Mouse (Mus musculus): Measurements from ENCODE around the gene Tle2. TPM values are rescaled to one million over a fixed set of nuclear protein-coding genes. Genes with fewer than 3 reads are reported as not detected.
A peak's percentile ranks its signal among the peaks of the same experiment; 100 is the strongest.

Gene Tle2
- total and polyA plus RNA-seq, 3 experiments: 0.45 to 3.6 (median 1.5) TPM

GRCm38 (mm10) chr10:81545161-81545747 is 29.1 kb upstream of the Tle2 start, which contains the start of gene Gna11:
Gna11 (minus strand) TSS chr10:81545190.
- TF ChIP-seq GATA2 (IDR thresholded peaks at IDR 0.05; ENCODE audit: borderline replicate concordance, low read depth, low read length) (no peak), CTCF (IDR thresholded peaks at IDR 0.05; ENCODE audit: low read depth, low read length) (no peak), POLR2AphosphoS5 (IDR thresholded peaks at IDR 0.05; ENCODE audit: insufficient replicate concordance, low read depth, low read length) (no peak), TAL1 (conservative IDR thresholded peaks at IDR 0.05; ENCODE audit: low read depth, low read length) (no peak)
- Histone ChIP-seq H3K4me3 (ENCODE audit: low read depth, low read length) (peak within 1 kb of the TSS; percentile 93), H3K36me3 (replicated peaks) (peaks cover 35% of the 10 kb centered on the region), H3K27me3 (ENCODE audit: insufficient read depth, low read length) (no peaks in the 10 kb centered on the region), H3K4me1 (ENCODE audit: insufficient read depth, low read depth, low read length) (peaks cover 73% of the 10 kb centered on the region), H3K9me3 (replicated peaks) (no peaks in the 10 kb centered on the region)
- DNase-seq (ENCODE audit: low spot score) (peak; percentile 94), ATAC-seq (ENCODE audit: extremely low read depth, insufficient number of reproducible peaks, low FRiP score, poor library complexity, severe bottlenecking) (peak; percentile 87)

DNA sequence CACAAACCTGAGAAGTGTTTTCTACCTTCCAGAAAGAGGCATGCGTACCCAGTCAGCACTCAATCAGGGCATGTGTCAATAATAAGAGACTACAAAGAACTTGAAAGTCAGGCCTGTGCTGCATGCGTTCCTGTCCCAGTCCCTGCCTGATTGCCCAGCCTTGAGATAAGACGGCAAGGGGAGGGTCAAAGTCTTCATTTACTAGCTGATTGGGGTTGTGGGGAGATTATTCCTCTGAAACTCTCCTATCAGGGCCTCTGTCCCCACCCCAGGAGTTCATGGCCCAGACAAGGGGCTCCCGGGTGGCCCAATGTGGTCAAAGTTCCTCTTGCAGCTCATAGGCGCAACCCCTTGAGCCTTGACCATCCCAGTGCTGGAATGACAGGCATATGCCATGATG is 28.0 kb upstream of the Tle2 start:
- Histone ChIP-seq H3K27me3 (ENCODE audit: insufficient read depth, low read length) (no peaks in the 10 kb centered on the region), H3K36me3 (replicated peaks) (peaks cover 24% of the 10 kb centered on the region), H3K9me3 (replicated peaks) (no peaks in the 10 kb centered on the region), H3K4me3 (ENCODE audit: low read depth, low read length) (no peak overlapping the region; the same call in 1 of the 2 replicates), H3K4me1 (ENCODE audit: insufficient read depth, low read depth, low read length) (peaks cover 77% of the 10 kb centered on the region)
- TF ChIP-seq GATA1 (IDR thresholded peaks at IDR 0.05; ENCODE audit: borderline replicate concordance, low read length) (no peak), GATA2 (IDR thresholded peaks at IDR 0.05; ENCODE audit: borderline replicate concordance, low read depth, low read length) (no peak), TAL1 (conservative IDR thresholded peaks at IDR 0.05; ENCODE audit: low read depth, low read length) (no peak)
- DNase-seq (ENCODE audit: low spot score): no peak
- no peak for ATAC-seq (ENCODE audit: extremely low read depth, insufficient number of reproducible peaks, low FRiP score, poor library complexity, severe bottlenecking)

DNA sequence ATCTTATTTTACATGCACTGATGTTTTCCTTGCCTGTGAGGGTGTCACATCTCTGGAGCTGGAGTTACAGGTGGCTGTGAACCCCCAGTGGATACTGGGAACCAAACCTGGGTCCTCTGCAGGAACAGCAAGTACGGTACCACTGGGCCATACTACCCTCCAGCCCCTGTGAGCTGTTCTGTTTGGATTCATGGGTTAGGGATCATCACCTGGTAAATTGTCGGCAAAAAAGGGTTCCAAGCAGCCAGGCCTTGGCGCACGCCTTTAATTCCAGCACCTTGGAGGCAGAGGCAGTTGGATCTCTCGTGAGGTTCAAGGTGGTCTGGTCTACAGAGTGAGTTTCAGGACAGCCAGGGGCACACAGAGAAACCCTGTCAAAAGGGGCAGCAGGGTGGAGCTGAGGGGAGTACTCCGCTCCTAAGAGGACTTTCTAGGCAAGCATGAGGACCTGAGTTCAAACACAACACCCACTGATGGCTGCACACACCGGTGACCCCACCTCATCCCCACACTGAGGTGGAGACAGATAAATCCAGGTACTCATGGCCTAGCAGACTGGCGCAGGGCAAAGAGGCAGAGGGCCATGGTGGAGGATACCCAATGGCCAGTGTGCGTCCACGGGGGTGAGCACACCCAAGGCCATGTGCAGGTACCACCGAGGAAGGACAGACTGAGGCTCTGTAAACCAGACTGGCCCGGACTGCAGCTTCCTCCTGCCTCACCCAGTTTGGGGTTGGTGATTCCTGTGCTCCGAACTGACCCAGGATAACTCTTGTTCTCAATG is 27.4 kb upstream of the Tle2 start:
- peaks cover 18% of the 10 kb centered on the region for H3K36me3 ChIP-seq (replicated peaks)
- H3K9me3 ChIP-seq (replicated peaks): no peaks in the 10 kb centered on the region
- ATAC-seq (ENCODE audit: extremely low read depth, insufficient number of reproducible peaks, low FRiP score, poor library complexity, severe bottlenecking) (no peak), DNase-seq (ENCODE audit: low spot score) (no peak)
- TF ChIP-seq POLR2AphosphoS5 (IDR thresholded peaks at IDR 0.05; ENCODE audit: insufficient replicate concordance, low read depth, low read length) (no peak), GATA2 (IDR thresholded peaks at IDR 0.05; ENCODE audit: borderline replicate concordance, low read depth, low read length) (no peak), GATA1 (IDR thresholded peaks at IDR 0.05; ENCODE audit: borderline replicate concordance, low read length) (no peak), TAL1 (conservative IDR thresholded peaks at IDR 0.05; ENCODE audit: low read depth, low read length) (no peak), CTCF (IDR thresholded peaks at IDR 0.05; ENCODE audit: low read depth, low read length) (no peak)
- no peaks in the 10 kb centered on the region for H3K27me3 ChIP-seq (ENCODE audit: insufficient read depth, low read length)
- 0 out of 2 replicates have a peak overlapping the region, but pooled peaks have one; percentile 1 for H3K4me3 ChIP-seq (ENCODE audit: low read depth, low read length)
- H3K4me1 ChIP-seq (ENCODE audit: insufficient read depth, low read depth, low read length): peaks cover 78% of the 10 kb centered on the region

DNA sequence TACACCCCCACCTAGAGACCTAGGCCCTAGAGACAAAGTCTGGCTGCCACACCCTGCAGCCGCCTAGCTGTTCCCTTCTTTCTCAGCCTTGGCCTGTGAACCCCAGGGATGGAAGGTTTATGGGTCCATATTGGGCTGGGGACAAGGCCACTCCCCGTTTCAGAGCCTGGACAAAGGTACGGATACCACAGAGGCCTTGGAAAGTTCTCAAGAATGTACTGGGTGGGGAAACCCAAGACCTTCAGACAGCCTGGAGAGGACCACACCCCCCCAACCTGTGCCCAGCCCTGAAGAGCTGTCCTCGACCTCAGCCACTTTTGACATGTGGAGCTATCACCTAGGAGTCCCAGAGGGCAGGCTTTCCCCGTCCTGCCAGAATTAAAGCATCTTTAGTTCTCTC is 25.4 kb upstream of the Tle2 start:
- TF ChIP-seq CTCF (IDR thresholded peaks at IDR 0.05; ENCODE audit: low read depth, low read length) (no peak), TAL1 (conservative IDR thresholded peaks at IDR 0.05; ENCODE audit: low read depth, low read length) (no peak), GATA1 (IDR thresholded peaks at IDR 0.05; ENCODE audit: borderline replicate concordance, low read length) (no peak), GATA2 (IDR thresholded peaks at IDR 0.05; ENCODE audit: borderline replicate concordance, low read depth, low read length) (no peak), POLR2AphosphoS5 (IDR thresholded peaks at IDR 0.05; ENCODE audit: insufficient replicate concordance, low read depth, low read length) (no peak)
- DNase-seq (ENCODE audit: low spot score) (no peak), ATAC-seq (ENCODE audit: extremely low read depth, insufficient number of reproducible peaks, low FRiP score, poor library complexity, severe bottlenecking) (no peak)
- H3K27me3 ChIP-seq (ENCODE audit: insufficient read depth, low read length): no peaks in the 10 kb centered on the region
- peaks cover 4% of the 10 kb centered on the region; the same call in 1 of the 2 replicates for H3K9me3 ChIP-seq (replicated peaks)
- H3K4me3 ChIP-seq (ENCODE audit: low read depth, low read length): no peak overlapping the region
- H3K36me3 ChIP-seq (replicated peaks): no peaks in the 10 kb centered on the region
- H3K4me1 ChIP-seq (ENCODE audit: insufficient read depth, low read depth, low read length): peaks cover 63% of the 10 kb centered on the region

GRCm38 (mm10) chr10:81550257-81550656 is 24.1 kb upstream of the Tle2 start:
- Histone ChIP-seq H3K4me3 (ENCODE audit: low read depth, low read length) (peak overlapping the region; percentile 45; the same call in 1 of the 2 replicates), H3K36me3 (replicated peaks) (no peaks in the 10 kb centered on the region), H3K27me3 (ENCODE audit: insufficient read depth, low read length) (no peaks in the 10 kb centered on the region), H3K9me3 (replicated peaks) (peaks cover 4% of the 10 kb centered on the region; the same call in 1 of the 2 replicates), H3K4me1 (ENCODE audit: insufficient read depth, low read depth, low read length) (peaks cover 55% of the 10 kb centered on the region)
- TF ChIP-seq CTCF (IDR thresholded peaks at IDR 0.05; ENCODE audit: low read depth, low read length): peak; percentile 90
- no peak for TF ChIP-seq TAL1 (conservative IDR thresholded peaks at IDR 0.05; ENCODE audit: low read depth, low read length)
- TF ChIP-seq GATA2 (IDR thresholded peaks at IDR 0.05; ENCODE audit: borderline replicate concordance, low read depth, low read length): no peak
- no peak for ATAC-seq (ENCODE audit: extremely low read depth, insufficient number of reproducible peaks, low FRiP score, poor library complexity, severe bottlenecking)
- no peak for DNase-seq (ENCODE audit: low spot score)

- no peaks in the 10 kb centered on the region for H3K36me3 ChIP-seq (replicated peaks)
- ATAC-seq (ENCODE audit: extremely low read depth, insufficient number of reproducible peaks, low FRiP score, poor library complexity, severe bottlenecking) (peak; percentile 54; the same call in 1 of the 2 replicates), DNase-seq (ENCODE audit: low spot score) (peak; percentile 61)
- H3K4me1 ChIP-seq (ENCODE audit: insufficient read depth, low read depth, low read length): peaks cover 42% of the 10 kb centered on the region
- H3K4me3 ChIP-seq (ENCODE audit: low read depth, low read length): no peak overlapping the region; the same call in 1 of the 2 replicates
- peaks cover 7% of the 10 kb centered on the region; the same call in 1 of the 2 replicates for H3K9me3 ChIP-seq (replicated peaks)
- TF ChIP-seq CTCF (IDR thresholded peaks at IDR 0.05; ENCODE audit: low read depth, low read length) (peak; percentile 81), TAL1 (conservative IDR thresholded peaks at IDR 0.05; ENCODE audit: low read depth, low read length) (no peak), GATA1 (IDR thresholded peaks at IDR 0.05; ENCODE audit: borderline replicate concordance, low read length) (no peak), GATA2 (IDR thresholded peaks at IDR 0.05; ENCODE audit: borderline replicate concordance, low read depth, low read length) (no peak)
- H3K27me3 ChIP-seq (ENCODE audit: insufficient read depth, low read length): no peaks in the 10 kb centered on the region
These were observed 22.7 kb upstream of the Tle2 start for GRCm38 (mm10) chr10:81551597-81552102.

All from G1E (cell line).